Mouse (Mus musculus) thymus, postnatal 36 days (tissue): ENCODE data around the gene E130308A19Rik.

ENCODE experiments used
- DNase-seq, 2 experiments: peaks; one replicate each; pipeline ENCODE4 v3.0.0; 2022; ENCODE audit warnings: mixed read lengths in 2 of 2

Gene E130308A19Rik

GRCm38 (mm10) chr4:59731544-59731943 lies 105.5 kb downstream of the E130308A19Rik start:
- no peak for DNase-seq

GRCm38 (mm10) chr4:59739321-59739720 lies 113.3 kb downstream of the E130308A19Rik start:
- DNase-seq: peak in 1 of 2 experiments; percentile 22

GRCm38 (mm10) chr4:59739882-59740281 lies 113.9 kb downstream of the E130308A19Rik start:
- DNase-seq: no peak

- DNase-seq: no peak
These were observed 127.6 kb downstream of the E130308A19Rik start for GRCm38 (mm10) chr4:59753491-59754140.

GRCm38 (mm10) chr4:59756332-59757082 lies 130.5 kb downstream of the E130308A19Rik start:
- no peak for DNase-seq

- DNase-seq: no peak
These were observed 131.7 kb downstream of the E130308A19Rik start for GRCm38 (mm10) chr4:59757452-59758435.

- no peak for DNase-seq
These were observed 134.0 kb downstream of the E130308A19Rik start for GRCm38 (mm10) chr4:59760016-59760415.

GRCm38 (mm10) chr4:59760636-59761364 lies 134.8 kb downstream of the E130308A19Rik start:
- no peak for DNase-seq

- DNase-seq: no peak
These were observed 135.3 kb downstream of the E130308A19Rik start for GRCm38 (mm10) chr4:59761365-59761729.

- DNase-seq: no peak
These were observed 138.9 kb downstream of the E130308A19Rik start for GRCm38 (mm10) chr4:59764950-59765349.

GRCm38 (mm10) chr4:59765385-59766005 lies 139.5 kb downstream of the E130308A19Rik start:
- no peak for DNase-seq

GRCm38 (mm10) chr4:59767717-59768116 lies 141.7 kb downstream of the E130308A19Rik start:
- no peak for DNase-seq

- DNase-seq: no peak
These were observed 146.3 kb downstream of the E130308A19Rik start for GRCm38 (mm10) chr4:59772171-59772879.

GRCm38 (mm10) chr4:59777828-59778227 lies 151.8 kb downstream of the E130308A19Rik start:
- no peak for DNase-seq

- no peak for DNase-seq
These were observed 154.6 kb downstream of the E130308A19Rik start for GRCm38 (mm10) chr4:59780568-59780967.

GRCm38 (mm10) chr4:59782853-59783684 lies 157.1 kb downstream of the E130308A19Rik start:
- DNase-seq: peak; percentile 19 to 30

GRCm38 (mm10) chr4:59783685-59784279 lies 157.8 kb downstream of the E130308A19Rik start:
- DNase-seq: peak; percentile 92 to 96

- DNase-seq: no peak
These were observed 159.4 kb downstream of the E130308A19Rik start for GRCm38 (mm10) chr4:59785412-59785811.

- peak; percentile 68 to 77 for DNase-seq
These were observed 160.7 kb downstream of the E130308A19Rik start for GRCm38 (mm10) chr4:59786661-59787060.

GRCm38 (mm10) chr4:59787126-59787525 lies 161.1 kb downstream of the E130308A19Rik start:
- no peak for DNase-seq
